Mouse (Mus musculus) thymus, adult 2 months (tissue): ENCODE data around the gene Nudt22. TPM values are rescaled to one million over a fixed set of nuclear protein-coding genes. Genes with fewer than 3 reads are reported as not detected.

Experiments
- DNase-seq: peaks from one replicate; pipeline ENCODE4 v3.0.0; 2021
- H3K27ac ChIP-seq: fragments of 200-500 bp; 2 replicates; pipeline ENCODE4 v1.5.1; 2012; ENCODE audit warnings: low read length, control low read depth; ENCODE audit not compliant: control insufficient read depth, insufficient read depth
- H3K27me3 ChIP-seq: fragments of 200-500 bp; 2 replicates; pipeline ENCODE4 v1.6.1; 2012; ENCODE audit warnings: mild to moderate bottlenecking, low read length, moderate library complexity, mixed read lengths; ENCODE audit not compliant: control insufficient read depth, insufficient read depth
- H3K36me3 ChIP-seq: fragments of 200-500 bp; 2 replicates; pipeline ENCODE4 v1.6.1; 2012; ENCODE audit warnings: mild to moderate bottlenecking, low read length, moderate library complexity; ENCODE audit not compliant: control insufficient read depth, insufficient read depth
- H3K4me1 ChIP-seq: fragments of 200-500 bp; replicated peaks from 2 replicates; pipeline ENCODE4 v1.6.1; 2012; ENCODE audit warnings: low read length; ENCODE audit not compliant: control insufficient read depth, insufficient read depth
- H3K4me3 ChIP-seq: fragments of 200-500 bp; 2 replicates; pipeline ENCODE4 v1.5.1; 2012; ENCODE audit warnings: mild to moderate bottlenecking, low read length, control low read depth, moderate library complexity; ENCODE audit not compliant: control insufficient read depth, insufficient read depth
- CTCF ChIP-seq: fragments of 200-500 bp; IDR thresholded peaks from 2 replicates; pipeline ENCODE4 v1.5.1; 2012; ENCODE audit warnings: mild to moderate bottlenecking, control low read depth, low read length, moderate library complexity, borderline replicate concordance; ENCODE audit not compliant: control insufficient read depth, poor library complexity, insufficient read depth; ENCODE audit errors: extremely low read depth
- POLR2A ChIP-seq: fragments of 200-500 bp; IDR thresholded peaks from 2 replicates; pipeline ENCODE4 v1.6.1; 2012; ENCODE audit warnings: mild to moderate bottlenecking, low read length, control low read depth, moderate library complexity; ENCODE audit not compliant: control insufficient read depth, poor library complexity, insufficient read depth; ENCODE audit errors: extremely low read depth
- WGBS: fragments of 180-500 bp; shearing (Covaris S2); methylation state at CpG from one replicate; pipeline ENCODE4 v1.1.7; 2018; 5-methylcytosine and 5-hydroxymethylcytosine counted together
- polyA plus RNA-seq: library from polyadenylated mRNA; depleted of rRNA; stranded (reverse); fragments of >200 nt; gene quantifications from 2 replicates; pipeline ENCODE4 v1.2.3, GENCODE M21; 2012

Nudt22 gene
- polyA plus RNA-seq, 1 experiment, result 46.5 TPM

DNA sequence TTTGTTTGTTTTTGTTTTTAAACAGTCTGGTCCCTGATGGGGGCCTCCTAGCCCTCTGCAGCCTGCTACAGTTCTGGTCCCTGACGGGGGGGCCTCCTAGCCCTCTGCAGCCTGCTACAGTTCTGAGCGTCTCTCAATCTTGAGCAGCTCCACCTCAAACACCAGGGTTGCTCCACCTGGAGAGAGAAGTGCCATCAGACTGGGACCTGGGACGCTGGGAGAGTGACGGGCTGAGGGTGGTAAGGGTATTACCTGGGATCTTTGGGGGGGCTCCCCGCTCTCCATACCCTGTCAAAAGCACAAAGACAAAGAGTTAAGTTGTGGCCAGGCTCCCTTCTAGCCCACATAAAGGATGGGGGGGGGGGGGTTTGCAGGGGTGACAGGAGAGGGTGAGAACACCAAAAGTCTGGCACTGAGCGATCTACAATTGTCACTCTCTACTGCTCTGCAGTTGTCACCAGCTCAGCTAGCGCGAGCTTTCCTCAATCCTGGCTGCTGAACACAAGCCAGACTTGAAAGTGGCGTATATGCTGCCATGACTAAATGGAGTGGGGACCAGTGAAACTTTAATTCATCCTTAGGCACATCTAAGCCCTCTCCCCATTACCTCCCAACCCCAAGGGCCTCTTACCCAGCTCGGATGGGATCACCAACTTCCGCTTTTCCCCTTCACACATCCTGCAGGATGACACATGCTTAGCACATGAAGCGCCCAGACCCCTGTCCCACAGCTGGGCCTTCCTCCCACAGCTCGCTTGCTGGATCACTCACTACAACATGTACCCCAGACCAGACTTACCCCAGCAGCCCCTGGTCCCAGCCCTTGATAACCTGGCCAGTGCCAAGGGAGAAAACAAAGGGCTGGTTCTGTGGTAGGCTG lies 17.9 kb downstream of the Nudt22 start:
- peak overlapping the region; percentile 14; the same call in 1 of the 2 replicates for H3K27ac ChIP-seq

DNA sequence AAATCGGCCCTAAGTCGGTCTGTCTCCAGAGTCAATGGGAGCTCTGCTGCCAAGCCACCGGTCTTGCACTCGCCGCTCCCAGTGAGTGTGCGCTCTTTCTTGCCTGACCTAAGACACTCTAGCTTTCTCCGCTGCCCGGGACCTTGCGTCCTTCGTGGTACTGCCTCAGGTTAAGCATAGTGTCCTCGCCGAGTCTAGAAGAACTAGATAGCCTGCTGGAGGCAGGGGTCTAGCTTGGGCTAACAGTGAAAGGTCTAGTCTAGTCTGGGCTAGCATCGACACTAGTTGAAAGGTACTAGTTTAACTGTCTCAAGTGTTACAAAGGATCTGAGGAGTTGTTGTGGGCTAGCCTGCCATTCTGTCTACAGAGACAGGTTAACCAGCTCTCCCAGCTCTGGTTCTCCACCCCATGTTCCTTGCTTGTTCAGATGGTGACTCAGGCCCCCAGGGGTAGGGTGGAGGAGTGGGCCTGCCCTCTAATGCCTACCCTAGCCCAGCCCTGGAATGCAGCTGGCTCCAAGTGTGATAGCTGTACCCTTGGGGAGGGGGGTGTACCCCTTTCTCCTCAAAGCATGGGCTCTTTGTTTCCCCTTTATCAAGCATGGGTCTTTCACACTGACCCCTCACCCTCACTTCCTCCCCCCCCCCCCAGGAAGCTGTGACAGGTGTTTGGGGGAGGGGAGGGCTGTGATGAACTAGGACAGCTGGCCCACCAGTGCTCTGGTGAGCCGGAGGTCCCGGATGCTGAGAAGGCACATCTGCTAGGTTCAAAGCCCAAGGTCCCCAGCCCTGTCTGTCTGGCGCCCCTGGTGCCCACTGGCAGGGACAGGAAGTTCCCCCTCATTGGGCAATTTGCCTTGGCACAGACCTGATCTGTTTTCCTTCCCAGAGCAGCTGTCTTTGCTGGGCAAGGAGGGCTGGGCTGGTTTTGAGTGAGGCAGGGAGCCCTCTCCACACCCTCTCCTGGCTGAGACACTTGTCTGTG lies 20.1 kb downstream of the Nudt22 start, which contains the start of gene Plcb3:
Gene Plcb3, minus strand, starts transcription at position 934 of the 985 bp plus-strand sequence.
- peak within 1 kb of the TSS; percentile 95 for H3K27ac ChIP-seq
- under 1% methylated on average over 16 of the region's 16 CpGs for WGBS
- TF ChIP-seq POLR2A, result peak; percentile 63
- peak; percentile 54; the same call in 1 of the 2 replicates for TF ChIP-seq CTCF
- peak; percentile 87 for DNase-seq
- H3K4me3 ChIP-seq, result peak within 1 kb of the TSS; percentile 62
- H3K27me3 ChIP-seq, result no peaks in the 10 kb centered on the region
- H3K36me3 ChIP-seq, result peaks cover 6% of the 10 kb centered on the region; the same call in 1 of the 2 replicates
- H3K4me1 ChIP-seq, result peaks cover 32% of the 10 kb centered on the region

More for the DNA sequence above, 17.9 kb downstream of the Nudt22 start:
- Histone ChIP-seq H3K36me3 (peaks cover 6% of the 10 kb centered on the region; the same call in 1 of the 2 replicates), H3K4me3 (no peak overlapping the region), H3K4me1 (peaks cover 32% of the 10 kb centered on the region), H3K27me3 (no peaks in the 10 kb centered on the region)
- no peak for DNase-seq
- WGBS, result 90% methylated on average over 13 of the region's 13 CpGs
- TF ChIP-seq POLR2A (no peak), CTCF (no peak)

DNA sequence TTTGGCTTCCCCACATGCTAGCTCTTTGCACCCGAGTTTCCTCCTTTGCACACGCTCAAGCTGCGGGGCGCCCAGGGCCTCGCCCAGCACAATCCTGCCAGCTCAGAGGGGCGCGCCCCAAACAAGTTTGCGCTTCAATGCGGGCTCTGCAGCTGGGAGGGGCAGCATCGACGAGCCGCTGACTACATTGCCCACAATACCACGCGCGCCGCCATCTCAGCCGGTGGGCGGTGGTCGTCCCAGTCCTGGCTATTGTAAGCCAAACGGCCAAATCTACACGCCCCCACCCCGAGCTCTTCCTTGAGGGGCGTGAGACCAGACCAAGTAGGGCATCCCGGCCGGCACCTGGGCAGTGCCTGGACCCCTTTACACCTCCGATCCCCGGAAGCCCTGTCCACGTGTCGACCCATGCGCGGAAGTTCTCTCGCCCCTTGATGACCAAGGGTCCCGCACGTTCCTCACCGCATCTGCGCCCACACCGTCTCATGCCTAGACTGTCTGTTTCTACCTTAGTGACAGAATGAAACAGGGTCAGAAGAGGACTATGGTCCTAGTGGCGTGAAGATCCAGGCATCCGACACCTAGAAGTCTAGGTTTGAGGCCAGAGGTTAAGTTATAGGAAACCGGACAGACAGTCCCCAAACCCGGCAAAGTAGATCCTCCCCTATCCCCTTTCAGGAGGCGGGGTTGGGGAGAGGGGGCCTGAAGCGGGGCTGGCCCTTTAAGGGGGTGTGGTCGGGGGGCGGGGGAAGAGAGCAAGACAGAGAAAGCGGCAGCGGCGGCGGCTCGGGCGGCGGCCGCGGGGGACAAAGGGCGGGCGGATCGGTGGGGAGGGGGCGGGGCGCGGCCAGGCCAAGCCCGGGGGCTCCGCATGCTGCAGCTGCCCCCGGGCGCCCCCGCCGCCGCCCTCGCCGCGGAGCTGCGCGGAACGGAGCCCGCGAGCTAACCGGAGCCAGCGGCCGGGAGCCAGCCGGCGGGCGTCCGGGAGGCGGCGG lies 21.4 kb downstream of the Nudt22 start, which contains the start of gene Ppp1r14b:
Gene Ppp1r14b, plus strand, starts transcription at position 758 of the 995 bp plus-strand sequence.
- Histone ChIP-seq H3K4me3 (peak within 1 kb of the TSS; percentile 70), H3K27me3 (no peaks in the 10 kb centered on the region), H3K36me3 (peaks cover 6% of the 10 kb centered on the region; the same call in 1 of the 2 replicates), H3K27ac (peak within 1 kb of the TSS; percentile 95), H3K4me1 (peaks cover 43% of the 10 kb centered on the region)
- TF ChIP-seq POLR2A (no peak; the same call in 1 of the 2 replicates), CTCF (no peak)
- peak; percentile 85 for DNase-seq
- WGBS, result 1% methylated on average over 64 of the region's 84 CpGs

DNA sequence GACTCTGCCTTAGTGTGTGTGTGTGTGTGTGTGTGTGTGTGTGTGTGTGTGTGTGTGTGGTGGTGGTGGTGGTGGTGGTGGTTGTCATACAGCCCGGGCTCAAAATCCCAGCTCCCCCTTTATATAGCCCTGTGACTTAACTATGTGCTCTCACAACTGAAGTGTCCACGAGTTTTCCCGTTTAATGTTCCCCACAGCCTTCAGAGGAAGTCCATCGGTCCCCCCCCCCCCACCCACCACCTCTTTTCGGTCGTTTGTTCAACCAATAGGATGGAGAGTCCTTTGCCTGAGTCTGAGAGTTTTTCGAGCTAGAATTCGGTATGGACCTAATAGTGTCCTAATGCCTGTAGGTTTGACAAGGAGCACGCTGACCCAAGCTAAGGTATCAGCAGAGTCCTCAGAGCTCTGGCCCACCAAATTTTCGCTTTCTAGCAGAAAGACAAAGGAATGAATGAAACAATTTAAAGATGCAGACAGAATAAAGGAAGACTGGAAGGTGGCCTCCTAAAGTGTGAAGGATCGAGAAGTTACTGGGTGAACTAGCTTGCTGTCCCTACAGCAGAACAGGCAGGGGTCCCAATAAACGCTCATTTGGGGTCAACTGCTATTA lies 22.2 kb downstream of the Nudt22 start:
- DNase-seq, result no peak
- Histone ChIP-seq H3K4me1 (peaks cover 44% of the 10 kb centered on the region), H3K4me3 (no peak overlapping the region; the same call in 1 of the 2 replicates), H3K36me3 (peaks cover 6% of the 10 kb centered on the region; the same call in 1 of the 2 replicates), H3K27me3 (no peaks in the 10 kb centered on the region), H3K27ac (no peak overlapping the region)
- 43% methylated on average over 12 of the region's 12 CpGs for WGBS
- TF ChIP-seq POLR2A, result no peak
- no peak for TF ChIP-seq CTCF
